Mouse (Mus musculus) spleen, adult 2 months (tissue): ENCODE measurements around the gene Plekha5.

Experiments
- CTCF ChIP-seq: fragments of 200-500 bp; IDR thresholded peaks from 2 replicates; pipeline ENCODE4 v1.5.1; 2011; ENCODE audit warnings: mild to moderate bottlenecking, inconsistent platforms; ENCODE audit not compliant: insufficient read depth, insufficient read length, insufficient replicate concordance; ENCODE audit errors: extremely low read depth
- POLR2A ChIP-seq: fragments of 200-500 bp; IDR thresholded peaks from 2 replicates; pipeline ENCODE4 v1.6.1; 2011; ENCODE audit warnings: low read depth, low read length, inconsistent platforms

DNA sequence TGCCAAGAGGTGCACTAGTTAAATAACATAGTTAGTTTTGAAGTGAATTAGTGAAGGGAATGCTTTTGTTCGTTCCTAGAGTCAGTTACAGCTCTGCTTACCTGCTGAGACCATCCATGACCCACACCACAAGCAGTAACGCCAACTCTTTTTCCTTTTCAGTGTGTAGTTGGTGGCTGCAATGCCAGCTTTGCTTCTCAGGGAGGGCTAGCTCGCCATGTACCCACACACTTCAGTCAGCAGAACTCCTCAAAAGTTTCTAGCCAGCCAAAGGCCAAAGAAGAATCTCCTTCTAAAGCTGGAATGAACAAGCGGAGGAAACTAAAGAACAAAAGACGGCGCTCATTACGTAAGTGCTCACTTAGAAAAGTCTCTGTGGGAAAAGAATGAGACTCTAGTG, 218.2 kb downstream of the Plekha5 start:
- TF ChIP-seq CTCF = no peak
- TF ChIP-seq POLR2A = no peak
